Mouse (Mus musculus) kidney, postnatal 14 days (tissue): Measurements from ENCODE around the gene Gdi1.

Experiments
- DNase-seq: peaks from one replicate; pipeline ENCODE4 v3.0.0; 2022; ENCODE audit warnings: mixed read lengths

The Gdi1 gene

GRCm38 (mm10) chrX:74304867-74305700, at the start of gene Gdi1:
Gdi1 (plus strand) TSS chrX:74304998.
- peak; percentile 82 for DNase-seq

- DNase-seq = no peak
These were observed 47.1 kb upstream of the Gdi1 start for GRCm38 (mm10) chrX:74257746-74258145.

- DNase-seq = no peak
These were observed 35.1 kb upstream of the Gdi1 start for GRCm38 (mm10) chrX:74269736-74270061.

GRCm38 (mm10) chrX:74270062-74270901, 34.5 kb upstream of the Gdi1 start, which contains the start of gene Rpl10:
Rpl10 (plus strand) TSS chrX:74270812.
- DNase-seq = peak; percentile 94

- peak; percentile 36 for DNase-seq
These were observed 33.8 kb upstream of the Gdi1 start for GRCm38 (mm10) chrX:74270902-74271551.

- DNase-seq = no peak
These were observed 31.1 kb upstream of the Gdi1 start for GRCm38 (mm10) chrX:74273422-74274322.

- DNase-seq = no peak
These were observed 26.9 kb upstream of the Gdi1 start for GRCm38 (mm10) chrX:74277916-74278315.

- no peak for DNase-seq
These were observed 23.6 kb upstream of the Gdi1 start for GRCm38 (mm10) chrX:74281041-74281731.

GRCm38 (mm10) chrX:74281732-74282394, 22.9 kb upstream of the Gdi1 start, which contains the start of the genes Taz and Dnase1l1:
Taz (plus strand) TSS chrX:74281912.
Dnase1l1 (minus strand) TSS chrX:74282337.
- DNase-seq = peak; percentile 91

- peak; percentile 92 for DNase-seq
These were observed 22.3 kb upstream of the Gdi1 start for GRCm38 (mm10) chrX:74282395-74283091.

- no peak for DNase-seq
These were observed 21.7 kb upstream of the Gdi1 start for GRCm38 (mm10) chrX:74283092-74283437.

- DNase-seq = no peak
These were observed 11.4 kb upstream of the Gdi1 start for GRCm38 (mm10) chrX:74293431-74293830.

GRCm38 (mm10) chrX:74296538-74297448, 8.0 kb upstream of the Gdi1 start, which contains the start of gene Atp6ap1:
Atp6ap1 (plus strand) TSS chrX:74297097.
- peak; percentile 95 for DNase-seq

GRCm38 (mm10) chrX:74298348-74298747, 6.5 kb upstream of the Gdi1 start:
- no peak for DNase-seq

- no peak for DNase-seq
These were observed 5.1 kb upstream of the Gdi1 start for GRCm38 (mm10) chrX:74299721-74300120.

- peak; percentile 93 for DNase-seq
These were observed 8.0 kb downstream of the Gdi1 start, which contains the start of gene Fam50a for GRCm38 (mm10) chrX:74312540-74313464. Fam50a (plus strand) TSS chrX:74313033.

- DNase-seq = peak; percentile 74
These were observed 23.9 kb downstream of the Gdi1 start, which contains the start of gene Plxna3 for GRCm38 (mm10) chrX:74328725-74329161. Plxna3 (plus strand) TSS chrX:74329066.

GRCm38 (mm10) chrX:74329215-74329671, 24.4 kb downstream of the Gdi1 start:
- no peak for DNase-seq
